Mouse (Mus musculus): ENCODE measurements around the gene Ercc6. TPM values are rescaled to one million over a fixed set of nuclear protein-coding genes. Genes with fewer than 3 reads are reported as not detected.

The Ercc6 gene
- total RNA-seq, 1 experiment from 2014 or later, result 23.0 TPM

DNA sequence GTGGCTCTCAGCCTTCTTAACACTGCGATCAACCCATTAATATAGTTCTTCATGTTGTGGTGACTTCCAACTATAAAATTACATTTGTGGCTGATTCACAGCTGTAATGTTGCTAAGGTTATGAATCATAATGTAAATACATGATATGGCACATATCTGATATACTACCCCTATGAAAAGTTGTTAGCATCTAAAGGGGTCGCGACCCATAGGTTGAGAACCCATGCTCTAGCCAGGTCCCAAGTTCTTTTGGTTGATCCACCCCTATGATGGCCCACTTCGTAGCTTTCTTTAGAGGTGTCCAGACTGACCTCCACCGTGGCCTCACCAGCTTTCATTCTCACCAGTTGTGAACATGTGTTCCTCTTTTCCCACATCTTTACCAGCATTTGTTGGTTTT lies 103.9 kb downstream of the Ercc6 start:
- ATAC-seq (replicated peaks; ENCODE audit: insufficient number of reproducible peaks, low FRiP score, low TSS enrichment, poor library complexity, severe bottlenecking), result no peak

GRCm38 (mm10) chr14:32624245-32624644 lies 110.9 kb downstream of the Ercc6 start:
- no peak for ATAC-seq (replicated peaks; ENCODE audit: insufficient number of reproducible peaks, low FRiP score, low TSS enrichment, poor library complexity, severe bottlenecking)

DNA sequence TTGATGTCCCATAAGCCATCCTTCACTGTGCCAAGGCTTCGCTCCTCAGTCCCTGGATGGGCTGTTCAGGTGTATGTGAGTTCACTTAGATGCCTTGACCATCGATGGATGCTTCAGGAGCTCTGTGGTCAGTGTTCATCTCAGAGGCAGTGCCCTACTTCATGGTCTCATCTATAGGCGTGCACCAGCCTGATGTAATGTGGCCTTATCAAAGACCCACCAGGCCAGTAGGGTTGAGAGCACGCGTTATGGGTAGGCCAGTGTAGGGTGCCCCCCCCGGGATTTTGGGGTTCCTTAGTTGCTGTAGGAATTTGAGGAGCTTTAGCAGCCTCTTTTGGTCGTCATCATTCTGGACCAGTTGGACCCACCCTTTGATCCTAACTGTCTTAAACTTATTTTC lies 111.5 kb downstream of the Ercc6 start:
- ATAC-seq (replicated peaks; ENCODE audit: insufficient number of reproducible peaks, low FRiP score, low TSS enrichment, poor library complexity, severe bottlenecking), result no peak

- ATAC-seq (replicated peaks; ENCODE audit: insufficient number of reproducible peaks, low FRiP score, low TSS enrichment, poor library complexity, severe bottlenecking), result no peak
Observed at GRCm38 (mm10) chr14:32627271-32627670, 114.0 kb downstream of the Ercc6 start.

DNA sequence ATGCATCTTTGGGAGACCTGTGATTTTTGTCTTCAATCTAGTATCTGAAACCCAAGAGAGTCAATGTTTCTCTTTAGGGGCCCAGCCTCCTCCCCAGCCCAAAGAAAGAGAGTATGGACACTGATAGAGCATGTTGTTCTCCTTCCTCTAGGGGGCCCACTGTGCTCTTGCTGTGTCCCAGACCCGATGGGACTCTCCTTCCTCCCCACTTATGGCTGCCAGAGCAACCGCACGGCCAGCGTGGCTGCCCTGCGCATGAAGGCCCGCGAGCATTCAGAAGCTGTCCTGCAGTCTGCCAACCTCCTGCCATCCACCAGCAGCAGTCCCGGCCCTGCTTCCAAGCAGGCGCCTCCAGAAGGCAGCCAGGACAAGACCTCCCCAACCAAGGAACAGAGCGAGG lies 115.3 kb downstream of the Ercc6 start:
- ATAC-seq (replicated peaks; ENCODE audit: insufficient number of reproducible peaks, low FRiP score, low TSS enrichment, poor library complexity, severe bottlenecking), result no peak

Other genes starting within 250 kb of the Ercc6 start
- gene Ogdhl, start 191.5 kb upstream of the Ercc6 start, total RNA-seq (2017), result not detected in 3 replicates
- gene 1700024G13Rik, start 125.1 kb upstream of the Ercc6 start, total RNA-seq (2017), result not detected in 3 replicates
- not detected in 3 replicates for gene Slc18a3, start 48.7 kb upstream of the Ercc6 start, total RNA-seq (2017)
- gene Chat, start 47.5 kb upstream of the Ercc6 start, total RNA-seq (2017), result not detected in 3 replicates
- not detected in 3 replicates for gene Prrxl1, start 85.9 kb downstream of the Ercc6 start, total RNA-seq (2017)
- gene 3425401B19Rik, start 171.8 kb downstream of the Ercc6 start, total RNA-seq (2017), result 0.11 TPM in 1 of 3 replicates, not detected in the others

Measured in monocyte, adult 5-6 weeks (primary cell).